Mouse (Mus musculus) 416B (cell line): Measurements from ENCODE around the gene Unc80.
A peak's percentile ranks its signal among the peaks of the same experiment; 100 is the strongest.
"Not testable (repeated sequence)": the region's sequence is repeated elsewhere in the genome, so short reads cannot be mapped to it uniquely, and the experiment has no call there.

Source experiments
- DNase-seq: peaks from one replicate; pipeline ENCODE4 v3.0.0; 2011; ENCODE audit warnings: low read depth

The Unc80 gene

GRCm38 (mm10) chr1:66617188-66617587 is 149.0 kb downstream of the Unc80 start:
- no peak for DNase-seq

- DNase-seq, result no peak
Measured at GRCm38 (mm10) chr1:66638177-66638576, 170.0 kb downstream of the Unc80 start.

- DNase-seq, result no peak
Measured at GRCm38 (mm10) chr1:66646894-66647293, 178.7 kb downstream of the Unc80 start.

- DNase-seq, result peak; percentile 61
Measured at GRCm38 (mm10) chr1:66649568-66649967, 181.4 kb downstream of the Unc80 start.

- peak; percentile 62 for DNase-seq
Measured at GRCm38 (mm10) chr1:66650006-66650405, 181.8 kb downstream of the Unc80 start.

GRCm38 (mm10) chr1:66655119-66655746 is 187.1 kb downstream of the Unc80 start:
- no peak for DNase-seq

GRCm38 (mm10) chr1:66655747-66656119 is 187.6 kb downstream of the Unc80 start:
- DNase-seq, result peak; percentile 71

- no peak for DNase-seq
Measured at GRCm38 (mm10) chr1:66671475-66671874, 203.3 kb downstream of the Unc80 start.

- DNase-seq, result peak; percentile 44
Measured at GRCm38 (mm10) chr1:66672812-66673211, 204.6 kb downstream of the Unc80 start.

- no peak for DNase-seq
Measured at GRCm38 (mm10) chr1:66677928-66678327, 209.8 kb downstream of the Unc80 start.

GRCm38 (mm10) chr1:66678662-66679061 is 210.5 kb downstream of the Unc80 start:
- peak; percentile 35 for DNase-seq

GRCm38 (mm10) chr1:66682974-66683373 is 214.8 kb downstream of the Unc80 start:
- peak; percentile 47 for DNase-seq

- DNase-seq, result no peak
Measured at GRCm38 (mm10) chr1:66691772-66692171, 223.6 kb downstream of the Unc80 start.

- DNase-seq, result no peak
Measured at GRCm38 (mm10) chr1:66692308-66692707, 224.1 kb downstream of the Unc80 start.

GRCm38 (mm10) chr1:66692780-66693392 is 224.7 kb downstream of the Unc80 start:
- DNase-seq, result no peak

- peak; percentile 74 for DNase-seq
Measured at GRCm38 (mm10) chr1:66694266-66694665, 226.1 kb downstream of the Unc80 start.

- DNase-seq, result no peak
Measured at GRCm38 (mm10) chr1:66695296-66695695, 227.1 kb downstream of the Unc80 start.

GRCm38 (mm10) chr1:66699630-66700029 is 231.5 kb downstream of the Unc80 start:
- DNase-seq, result not testable (repeated sequence)

GRCm38 (mm10) chr1:66700149-66700692 is 232.1 kb downstream of the Unc80 start:
- DNase-seq, result peak; percentile 60

GRCm38 (mm10) chr1:66700693-66701575 is 232.8 kb downstream of the Unc80 start, which contains the start of gene Rpe:
Gene Rpe, plus strand, starts transcription at chr1:66700831.
- peak; percentile 93 for DNase-seq

- peak; percentile 58 for DNase-seq
Measured at GRCm38 (mm10) chr1:66701576-66701940, 233.4 kb downstream of the Unc80 start.

GRCm38 (mm10) chr1:66702623-66703345 is 234.6 kb downstream of the Unc80 start:
- peak; percentile 18 for DNase-seq
